Mouse (Mus musculus): ENCODE measurements around the gene Snrpa. TPM values are rescaled to one million over a fixed set of nuclear protein-coding genes. Genes with fewer than 3 reads are reported as not detected.

Gene Snrpa
- polyA plus RNA-seq, 1 experiment = 34.3 TPM

DNA sequence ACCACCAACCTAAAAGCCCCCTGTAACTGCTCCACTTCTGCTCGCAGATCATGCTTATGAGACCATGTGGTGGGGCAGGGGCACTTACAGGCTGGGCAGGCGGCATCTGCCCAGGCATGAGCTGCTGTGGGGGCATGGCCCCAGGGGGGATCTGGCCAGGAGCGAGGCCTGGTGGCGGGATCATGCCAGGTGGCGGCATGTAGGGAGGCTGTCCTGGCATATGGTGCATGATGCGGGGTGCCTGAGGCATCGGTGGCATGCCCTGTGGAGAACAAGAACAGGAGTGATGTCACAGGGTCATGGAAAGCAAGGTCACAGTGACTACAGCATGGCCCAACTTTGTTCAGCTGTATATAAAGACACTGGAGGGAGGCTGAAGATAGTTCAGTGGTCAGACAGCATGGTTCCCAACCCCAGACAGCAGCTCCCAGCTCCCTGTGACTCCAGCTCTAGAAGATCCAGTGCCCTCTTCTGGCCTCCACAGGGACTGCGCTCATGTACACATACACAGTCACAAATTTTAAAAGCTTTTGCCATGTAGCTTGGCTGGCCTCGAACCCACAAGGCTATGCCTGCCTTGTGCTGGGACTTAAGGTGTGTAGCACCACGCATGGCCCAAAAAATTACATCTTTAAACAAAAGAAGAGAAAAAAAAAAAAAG, 6.7 kb downstream of the Snrpa start:
- no peak overlapping the region for H3K4me3 ChIP-seq (replicated peaks)
- no peaks in the 10 kb centered on the region for H3K27me3 ChIP-seq (ENCODE audit: control insufficient read depth)
- H3K4me1 ChIP-seq (ENCODE audit: control insufficient read depth) = peaks cover 14% of the 10 kb centered on the region
- peaks cover 3% of the 10 kb centered on the region for H3K9me3 ChIP-seq (ENCODE audit: control insufficient read depth, low read length)
- H3K36me3 ChIP-seq (ENCODE audit: control insufficient read depth) = peaks cover 96% of the 10 kb centered on the region
- TF ChIP-seq GATA1 (IDR thresholded peaks at IDR 0.05; ENCODE audit: low read length) = no peak
- no peak for TF ChIP-seq TAL1 (IDR thresholded peaks at IDR 0.05; ENCODE audit: low read length)

DNA sequence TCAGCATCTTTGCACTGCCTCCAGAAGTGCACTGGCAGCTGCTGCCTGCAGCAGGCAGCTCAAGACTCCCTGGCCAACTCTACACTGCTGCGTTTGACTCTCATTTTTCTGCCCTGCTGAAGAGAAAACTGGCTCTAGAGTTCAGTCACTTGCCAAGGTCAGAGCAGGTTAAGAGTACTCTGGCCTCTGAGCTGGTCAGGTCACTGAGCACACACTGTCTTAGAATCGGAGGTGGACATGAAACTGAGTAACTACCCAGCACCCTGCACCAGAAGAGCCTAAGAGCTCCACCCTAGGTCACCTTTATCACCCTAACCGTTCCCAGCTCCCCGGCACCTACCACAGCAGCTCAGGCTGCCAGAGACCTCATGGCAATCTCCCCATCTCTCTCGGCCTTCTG, 10.1 kb downstream of the Snrpa start:
- Histone ChIP-seq H3K9me3 (ENCODE audit: control insufficient read depth, low read length) (peaks cover 3% of the 10 kb centered on the region), H3K4me1 (ENCODE audit: control insufficient read depth) (peaks cover 1% of the 10 kb centered on the region)
- TF ChIP-seq TAL1 (IDR thresholded peaks at IDR 0.05; ENCODE audit: low read length) (no peak), GATA1 (IDR thresholded peaks at IDR 0.05; ENCODE audit: low read length) (no peak)

DNA sequence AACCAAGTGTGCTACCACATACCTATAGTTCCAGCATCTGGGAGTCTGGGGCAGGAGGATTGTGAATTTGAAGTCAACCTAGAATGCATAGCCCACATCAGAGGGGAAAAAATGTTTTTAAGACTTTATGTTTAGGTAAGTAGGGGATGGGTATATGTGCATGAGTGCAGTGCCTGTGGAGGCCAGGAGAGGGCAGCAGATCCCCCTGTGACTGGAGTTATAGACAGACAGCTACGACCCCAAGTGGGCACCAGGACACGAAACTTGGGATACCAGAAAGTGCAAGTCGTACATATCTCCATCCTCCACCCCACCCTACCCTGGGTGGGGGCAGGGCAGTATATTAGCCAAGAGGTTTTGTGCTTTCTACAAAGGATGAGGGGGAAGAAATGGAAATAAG, 11.1 kb downstream of the Snrpa start:
- TF ChIP-seq TAL1 (IDR thresholded peaks at IDR 0.05; ENCODE audit: low read length) = no peak
- TF ChIP-seq GATA1 (IDR thresholded peaks at IDR 0.05; ENCODE audit: low read length) = no peak
- no peaks in the 10 kb centered on the region for H3K27me3 ChIP-seq (ENCODE audit: control insufficient read depth)
- peaks cover 62% of the 10 kb centered on the region for H3K36me3 ChIP-seq (ENCODE audit: control insufficient read depth)
- H3K4me3 ChIP-seq (replicated peaks) = no peak overlapping the region
- H3K9me3 ChIP-seq (ENCODE audit: control insufficient read depth, low read length) = peaks cover 3% of the 10 kb centered on the region
- peaks cover 3% of the 10 kb centered on the region for H3K4me1 ChIP-seq (ENCODE audit: control insufficient read depth)

More for the DNA sequence above, 10.1 kb downstream of the Snrpa start:
- Histone ChIP-seq H3K36me3 (ENCODE audit: control insufficient read depth) (peaks cover 73% of the 10 kb centered on the region), H3K27me3 (ENCODE audit: control insufficient read depth) (no peaks in the 10 kb centered on the region), H3K4me3 (replicated peaks) (no peak overlapping the region)

DNA sequence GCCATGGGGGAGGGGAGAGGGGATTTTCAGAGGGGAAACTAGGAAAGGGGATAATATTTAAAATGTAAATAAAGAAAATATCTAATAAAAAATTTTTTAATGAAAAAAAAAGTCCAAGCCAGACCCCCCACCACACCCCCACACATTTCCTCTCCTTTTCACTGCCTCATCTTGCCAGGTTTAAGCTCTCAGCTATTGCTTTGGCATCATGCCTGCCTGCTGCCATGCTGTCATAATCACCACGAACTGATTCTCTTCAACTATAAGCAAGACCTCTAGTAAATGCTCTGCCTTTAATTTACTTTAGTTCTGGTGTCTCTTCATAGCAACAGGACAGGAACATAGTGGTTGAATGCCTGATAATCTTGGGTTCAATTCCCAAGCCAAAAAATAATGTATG, 13.6 kb downstream of the Snrpa start:
- peaks cover 21% of the 10 kb centered on the region for H3K4me1 ChIP-seq (ENCODE audit: control insufficient read depth)
- no peak for TF ChIP-seq GATA1 (IDR thresholded peaks at IDR 0.05; ENCODE audit: low read length)
- no peak for TF ChIP-seq TAL1 (IDR thresholded peaks at IDR 0.05; ENCODE audit: low read length)
- H3K9me3 ChIP-seq (ENCODE audit: control insufficient read depth, low read length) = no peaks in the 10 kb centered on the region
- H3K36me3 ChIP-seq (ENCODE audit: control insufficient read depth) = peaks cover 38% of the 10 kb centered on the region
- no peaks in the 10 kb centered on the region for H3K27me3 ChIP-seq (ENCODE audit: control insufficient read depth)
- no peak overlapping the region for H3K4me3 ChIP-seq (replicated peaks)

DNA sequence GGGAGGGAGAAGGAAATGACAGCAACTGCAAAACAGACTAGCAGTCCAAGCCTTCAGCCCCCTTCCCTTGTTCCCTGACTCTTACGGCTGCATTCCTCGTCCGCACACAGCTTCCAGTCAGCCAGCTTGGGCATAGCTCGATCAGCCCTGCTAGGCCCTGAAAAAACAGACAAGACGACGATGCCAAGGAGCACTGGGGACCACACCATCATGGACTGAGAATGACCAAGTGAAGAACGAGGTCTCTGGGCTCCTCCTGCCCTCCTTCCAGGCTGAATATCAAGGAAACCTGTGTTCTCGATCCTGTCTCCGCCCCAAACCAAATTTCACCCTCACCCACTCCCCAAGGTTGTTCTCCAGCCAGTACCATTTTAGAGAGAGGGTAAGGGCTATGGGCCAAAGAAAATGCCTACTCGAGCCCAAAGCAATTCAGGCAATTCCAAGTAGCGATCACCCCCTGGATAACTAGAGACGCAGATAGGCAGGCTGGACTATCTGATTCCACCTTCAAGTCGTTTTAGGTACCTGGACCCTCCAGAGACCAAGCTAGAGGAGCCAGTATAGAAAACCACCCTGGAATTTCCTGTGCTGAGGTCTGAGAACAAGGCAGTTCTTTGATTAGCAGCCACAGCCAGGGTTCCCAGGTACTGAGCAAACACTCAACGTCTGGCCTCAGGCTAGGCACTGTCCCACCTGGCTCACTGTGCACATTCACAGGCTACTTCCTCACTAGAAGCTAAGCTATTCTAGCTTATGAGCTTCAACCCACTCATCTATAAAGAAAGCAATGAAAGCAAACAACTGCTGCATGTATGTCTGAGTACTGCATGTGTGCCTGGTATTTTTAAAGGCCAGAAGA, 15.0 kb downstream of the Snrpa start, which contains the start of the genes Gm21983 and Mia:
TSS of gene Gm21983 (minus strand) at position 250 of the 859 bp plus-strand sequence.
TSS of gene Mia (minus strand) at position 321 of the 859 bp plus-strand sequence.
- Histone ChIP-seq H3K27me3 (ENCODE audit: control insufficient read depth) (no peaks in the 10 kb centered on the region), H3K4me1 (ENCODE audit: control insufficient read depth) (peaks cover 21% of the 10 kb centered on the region), H3K9me3 (ENCODE audit: control insufficient read depth, low read length) (no peaks in the 10 kb centered on the region), H3K4me3 (replicated peaks) (no peak within 1 kb of the TSS), H3K36me3 (ENCODE audit: control insufficient read depth) (peaks cover 24% of the 10 kb centered on the region)
- no peak for TF ChIP-seq TAL1 (IDR thresholded peaks at IDR 0.05; ENCODE audit: low read length)
- no peak for TF ChIP-seq GATA1 (IDR thresholded peaks at IDR 0.05; ENCODE audit: low read length)

DNA sequence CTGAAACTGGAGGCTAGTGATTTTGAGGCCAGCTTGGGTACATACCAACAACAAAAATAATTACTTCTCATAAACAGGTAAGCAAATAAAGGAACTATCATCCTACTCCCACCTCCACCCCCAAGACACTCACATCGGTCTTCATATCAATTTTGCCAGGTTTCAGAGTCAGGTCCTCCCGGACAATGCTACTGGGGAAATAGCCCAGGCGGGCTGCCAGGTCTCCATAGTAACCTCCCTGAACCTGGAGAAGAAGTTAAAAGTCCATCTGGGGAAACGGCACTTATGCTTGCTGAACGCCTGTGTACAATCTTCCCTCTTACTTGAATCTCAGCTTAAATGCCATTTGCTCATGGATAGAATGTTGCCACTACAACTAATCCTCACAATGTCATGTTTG, 16.0 kb downstream of the Snrpa start:
- TF ChIP-seq GATA1 (IDR thresholded peaks at IDR 0.05; ENCODE audit: low read length) (no peak), TAL1 (IDR thresholded peaks at IDR 0.05; ENCODE audit: low read length) (no peak)
- Histone ChIP-seq H3K27me3 (ENCODE audit: control insufficient read depth) (no peaks in the 10 kb centered on the region), H3K4me3 (replicated peaks) (no peak overlapping the region), H3K9me3 (ENCODE audit: control insufficient read depth, low read length) (no peaks in the 10 kb centered on the region), H3K4me1 (ENCODE audit: control insufficient read depth) (peaks cover 21% of the 10 kb centered on the region), H3K36me3 (ENCODE audit: control insufficient read depth) (peaks cover 17% of the 10 kb centered on the region)

DNA sequence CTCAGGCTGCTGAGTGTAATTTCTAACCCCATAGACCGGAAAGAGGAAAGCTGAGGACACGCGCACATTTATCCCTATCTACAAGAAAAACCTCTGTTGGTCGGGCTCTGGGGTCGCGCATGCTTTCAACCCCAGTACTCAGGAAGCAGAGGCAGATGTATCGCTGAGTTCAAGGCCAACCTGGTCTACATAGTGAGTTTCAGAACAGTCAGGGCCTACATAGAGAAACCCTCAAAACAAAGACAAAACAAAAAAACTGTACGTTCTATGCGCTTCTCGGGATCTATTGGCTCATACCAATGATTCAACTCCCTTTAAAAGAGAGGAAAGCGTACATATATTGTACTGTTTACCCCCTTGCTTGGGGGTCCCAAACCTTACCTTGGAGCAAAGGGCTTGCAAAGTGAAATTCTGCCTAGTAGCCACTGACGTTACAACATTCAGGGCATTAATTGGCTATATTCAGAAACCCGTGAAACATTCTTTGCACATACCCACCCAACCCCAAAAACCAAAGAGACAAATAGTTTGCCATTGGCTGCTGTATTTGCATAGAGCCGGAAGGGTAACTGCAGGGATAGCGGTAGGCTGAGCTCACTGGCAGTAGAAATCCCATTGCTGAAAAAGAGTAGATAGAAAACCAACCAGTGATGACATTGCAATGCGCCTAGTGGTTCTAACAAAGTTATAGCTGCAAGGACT, 16.7 kb downstream of the Snrpa start:
- Histone ChIP-seq H3K4me3 (replicated peaks) (peak overlapping the region; percentile 86), H3K9me3 (ENCODE audit: control insufficient read depth, low read length) (no peaks in the 10 kb centered on the region), H3K36me3 (ENCODE audit: control insufficient read depth) (peaks cover 16% of the 10 kb centered on the region), H3K4me1 (ENCODE audit: control insufficient read depth) (peaks cover 22% of the 10 kb centered on the region), H3K27me3 (ENCODE audit: control insufficient read depth) (no peaks in the 10 kb centered on the region)
- TF ChIP-seq GATA1 (IDR thresholded peaks at IDR 0.05; ENCODE audit: low read length) = no peak

DNA sequence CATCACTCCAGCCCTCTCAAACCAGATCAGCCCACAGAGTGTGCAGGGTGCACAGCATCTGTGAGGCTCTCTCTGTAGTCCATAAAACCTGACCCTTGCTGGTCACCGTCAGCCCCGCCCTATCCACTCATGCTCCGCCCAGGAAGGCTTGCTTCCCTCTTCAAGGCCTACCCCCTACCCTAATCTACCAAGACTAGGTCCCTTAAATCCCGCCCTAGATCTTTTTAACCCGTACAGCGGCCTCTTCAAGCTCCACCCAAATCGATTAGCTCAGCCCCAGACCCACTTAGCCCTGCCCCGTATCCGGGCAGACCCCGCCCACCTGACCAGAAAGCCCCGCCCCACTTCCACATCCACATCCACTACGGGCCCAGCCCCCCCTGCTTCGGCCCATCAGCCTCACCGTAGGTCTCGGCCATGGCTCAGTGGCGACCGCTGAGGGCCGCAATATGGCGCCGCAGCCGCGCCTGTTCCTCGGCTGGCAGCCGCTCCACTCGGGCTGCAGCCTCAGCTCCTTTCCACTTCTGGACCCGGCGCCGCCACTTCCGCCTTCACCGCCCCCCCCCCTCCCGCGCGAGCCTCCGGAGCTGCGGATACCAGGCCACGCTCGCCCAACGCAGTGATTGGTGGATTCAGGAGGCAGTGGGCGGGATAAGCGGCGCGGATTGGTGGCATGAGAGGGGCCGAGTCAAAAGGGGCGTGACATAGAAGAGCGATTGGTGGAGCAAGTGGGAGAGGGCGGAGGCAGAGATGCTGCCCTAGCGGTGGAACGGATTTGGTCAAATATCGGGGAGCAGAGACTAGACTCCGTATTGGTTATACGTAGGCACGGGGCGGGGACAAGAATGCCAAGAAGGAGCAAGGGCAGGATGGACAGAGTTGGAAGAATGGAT, 17.5 kb downstream of the Snrpa start, which contains the start of gene Rab4b:
TSS of gene Rab4b (minus strand) at position 573 of the 893 bp plus-strand sequence.
- H3K4me1 ChIP-seq (ENCODE audit: control insufficient read depth) = peaks cover 27% of the 10 kb centered on the region
- peak within 1 kb of the TSS; percentile 86 for H3K4me3 ChIP-seq (replicated peaks)
- peaks cover 20% of the 10 kb centered on the region for H3K36me3 ChIP-seq (ENCODE audit: control insufficient read depth)
- no peaks in the 10 kb centered on the region for H3K27me3 ChIP-seq (ENCODE audit: control insufficient read depth)
- H3K9me3 ChIP-seq (ENCODE audit: control insufficient read depth, low read length) = no peaks in the 10 kb centered on the region
- TF ChIP-seq TAL1 (IDR thresholded peaks at IDR 0.05; ENCODE audit: low read length) = no peak
- no peak for TF ChIP-seq GATA1 (IDR thresholded peaks at IDR 0.05; ENCODE audit: low read length)
